Mouse (Mus musculus): ENCODE measurements at regions not wholly inside any gene's neighbourhood (a gene's known extent, or its start where the extent isn't known, plus 50 kb on each side); places are given as distances from the start of the nearest gene placed in this dataset.

DNA sequence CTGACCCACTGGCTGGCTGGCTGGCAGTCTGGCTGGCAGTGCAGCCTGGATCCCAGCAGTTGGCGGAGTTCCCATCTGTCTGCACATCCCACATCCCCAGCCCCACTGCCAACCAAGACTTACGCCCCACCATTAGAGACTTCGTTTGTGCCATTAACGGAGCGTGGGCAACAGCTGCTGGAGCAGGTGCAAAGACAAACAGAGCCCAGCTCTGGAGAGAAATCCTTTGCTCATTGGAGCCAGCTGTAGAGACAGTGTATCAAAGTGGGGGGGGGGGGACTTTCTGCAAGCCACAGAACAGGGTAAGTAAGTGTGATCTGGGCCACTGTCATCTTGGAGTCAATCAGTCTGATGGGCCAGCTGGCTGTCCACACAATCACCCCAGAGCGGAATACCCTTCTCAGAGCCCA is 52.3 kb downstream of the Rplp1 start:
- peak; percentile 7 to 50 for DNase-seq (ENCODE audit: low spot score in 2 of 2)

DNA sequence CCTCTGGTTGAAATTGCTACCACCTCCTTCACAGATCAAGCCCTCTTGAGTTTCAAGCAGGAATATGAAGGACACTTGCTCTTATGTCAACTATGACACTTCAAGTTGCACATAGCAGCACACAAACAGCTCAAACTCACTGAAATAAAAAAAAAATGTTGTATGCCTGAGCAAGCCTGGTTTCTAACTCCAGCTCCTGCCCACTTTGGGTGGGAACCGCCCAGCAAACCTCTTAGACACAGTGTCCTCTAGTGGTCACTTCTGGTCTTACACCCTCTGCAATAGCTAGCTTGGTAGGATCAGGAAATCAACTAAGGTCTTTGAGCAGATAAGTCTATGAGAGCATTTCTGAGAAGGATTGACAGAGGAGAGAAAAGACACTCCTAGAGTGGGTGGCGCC is 54.2 kb downstream of the Rplp1 start:
- DNase-seq (ENCODE audit: low spot score in 2 of 2), result peak; percentile 50 to 72

DNA sequence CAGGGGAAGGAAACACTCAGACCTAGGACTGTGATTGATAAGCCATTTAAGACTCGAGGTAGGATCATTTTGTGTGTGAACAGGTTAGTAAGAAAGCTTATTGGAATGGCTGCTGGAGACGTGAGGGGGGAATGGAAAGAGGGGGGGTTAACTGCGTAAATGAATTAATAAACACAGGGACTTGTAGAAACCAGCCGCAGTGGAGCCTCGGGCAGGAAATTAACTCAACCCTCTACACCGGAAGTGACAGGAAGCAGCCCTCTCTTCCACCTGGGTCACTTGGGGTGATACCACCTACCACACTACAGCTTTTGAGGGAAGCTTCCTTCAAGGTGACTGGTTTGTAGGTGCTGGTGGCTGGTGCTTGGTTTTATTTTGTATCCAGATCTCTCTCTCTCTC is 54.9 kb downstream of the Rplp1 start:
- DNase-seq (ENCODE audit: low spot score in 2 of 2), result no peak

DNA sequence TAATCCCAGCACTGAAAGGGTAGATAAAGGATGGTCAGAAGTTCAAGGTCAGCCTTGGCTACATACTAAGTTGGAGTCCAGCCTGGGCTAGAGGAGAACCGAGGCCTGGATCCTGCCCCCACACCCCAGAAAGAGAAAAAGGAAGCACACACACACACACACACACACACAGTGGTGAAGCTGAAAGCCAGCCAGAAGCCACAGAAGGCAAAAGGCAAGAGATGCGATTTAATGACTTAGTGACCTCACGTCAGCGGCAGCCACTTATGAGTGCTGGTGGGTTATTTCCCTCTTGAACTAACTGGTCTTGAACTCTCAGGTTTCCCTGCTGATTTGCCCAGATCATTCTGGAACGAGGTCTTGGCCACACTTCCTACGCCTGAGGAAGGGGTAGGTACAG is 56.5 kb downstream of the Rplp1 start:
- no peak for DNase-seq (ENCODE audit: low spot score in 2 of 2)

DNA sequence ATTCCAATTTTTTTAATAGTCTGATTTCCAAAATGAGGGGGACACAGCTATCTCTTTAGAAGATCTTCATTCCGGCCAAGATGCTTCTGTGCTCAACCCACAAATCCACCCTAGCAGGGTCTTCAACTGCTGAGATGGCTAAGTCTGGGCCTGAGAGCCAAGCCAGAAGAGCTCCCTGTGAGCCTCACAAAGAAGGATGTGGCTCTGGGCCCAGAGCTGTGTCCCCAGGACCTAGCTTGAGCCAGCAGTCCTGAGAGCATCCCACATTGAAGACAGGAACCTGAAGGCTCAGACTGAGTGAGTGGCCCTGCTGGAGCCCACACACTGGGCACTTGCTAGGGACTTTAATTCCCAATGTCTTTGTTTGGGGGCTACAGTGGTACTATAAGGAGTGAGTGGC is 57.7 kb downstream of the Rplp1 start:
- no peak for DNase-seq (ENCODE audit: low spot score in 2 of 2)

DNA sequence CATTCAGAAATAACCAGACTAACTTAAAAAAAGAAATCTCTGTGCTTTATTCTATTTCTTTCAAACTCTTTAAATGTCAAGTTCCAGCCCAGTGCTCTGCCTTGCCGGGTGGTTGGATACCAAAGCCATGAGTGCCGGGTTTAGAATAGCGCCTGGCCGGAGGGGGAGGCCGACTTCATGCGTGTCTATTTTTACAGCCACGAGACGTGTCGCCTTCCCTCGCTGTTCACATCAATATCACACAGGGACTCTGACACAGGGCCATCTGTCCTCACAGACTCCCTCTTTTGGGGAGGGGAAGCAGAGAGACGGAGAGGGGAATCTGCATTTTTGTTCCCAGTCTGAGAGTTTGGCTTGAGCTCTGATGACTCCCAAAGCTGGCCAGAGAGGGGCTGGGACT is 58.7 kb downstream of the Rplp1 start:
- no peak for DNase-seq (ENCODE audit: low spot score in 2 of 2)

DNA sequence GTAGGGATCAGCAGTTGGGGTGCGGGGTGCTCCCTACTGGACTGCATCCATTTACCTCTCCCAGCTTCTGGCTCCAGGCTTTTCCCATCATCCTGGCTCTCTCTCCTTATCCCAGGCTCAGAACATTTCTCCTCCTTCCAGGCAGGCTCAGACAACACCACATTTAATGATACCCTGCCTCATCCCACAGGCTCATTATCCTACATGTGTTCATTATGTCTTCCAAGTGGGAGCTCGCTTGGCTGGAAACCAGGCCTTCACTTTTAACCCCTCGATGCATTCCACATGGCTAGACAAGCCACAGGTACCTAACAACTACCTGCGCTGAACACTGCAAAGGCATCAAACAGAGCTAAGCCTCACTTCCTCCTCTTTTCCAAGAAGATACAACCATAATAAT is 60.5 kb downstream of the Rplp1 start:
- DNase-seq (ENCODE audit: low spot score in 2 of 2), result no peak

DNA sequence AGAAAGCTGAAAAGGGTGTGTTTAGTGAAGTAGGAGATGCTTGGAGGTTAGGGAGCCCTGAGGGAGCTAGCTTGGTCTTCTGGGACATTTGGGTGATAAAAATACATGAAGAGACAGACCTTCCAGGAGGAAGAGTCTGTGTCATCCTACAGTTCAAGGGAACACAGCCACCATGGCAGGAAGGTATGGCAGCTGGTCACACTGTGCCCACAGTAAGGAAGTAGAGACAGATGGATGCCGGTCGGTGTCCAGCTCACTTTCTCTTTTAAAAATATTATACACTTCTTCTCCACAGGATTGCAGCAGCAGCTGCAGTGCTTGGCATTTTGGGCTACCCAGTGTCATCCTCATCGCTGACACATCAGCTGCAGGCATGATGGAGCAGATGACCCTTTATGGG is 63.0 kb downstream of the Rplp1 start:
- no peak for DNase-seq (ENCODE audit: low spot score in 2 of 2)

DNA sequence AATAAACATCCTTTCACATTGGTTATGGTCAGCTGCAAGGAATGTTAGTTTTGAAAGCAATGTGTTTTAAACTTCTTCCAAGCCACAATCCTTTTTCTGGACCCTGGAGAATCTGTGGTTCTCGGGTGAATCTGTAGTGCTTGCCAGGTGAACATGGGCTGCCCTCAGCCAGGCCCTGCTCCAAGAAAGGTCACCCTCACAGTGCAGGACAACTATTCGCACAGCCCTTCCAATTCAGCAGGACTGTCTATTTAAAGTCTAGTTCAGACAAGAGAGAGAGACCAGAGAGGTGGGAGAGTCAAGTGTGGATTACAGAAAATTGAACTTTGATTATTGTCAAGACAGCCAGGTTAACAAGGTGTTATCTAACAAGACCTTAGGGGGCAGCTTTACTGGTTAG is 65.9 kb downstream of the Rplp1 start:
- no peak for DNase-seq (ENCODE audit: low spot score in 2 of 2)

DNA sequence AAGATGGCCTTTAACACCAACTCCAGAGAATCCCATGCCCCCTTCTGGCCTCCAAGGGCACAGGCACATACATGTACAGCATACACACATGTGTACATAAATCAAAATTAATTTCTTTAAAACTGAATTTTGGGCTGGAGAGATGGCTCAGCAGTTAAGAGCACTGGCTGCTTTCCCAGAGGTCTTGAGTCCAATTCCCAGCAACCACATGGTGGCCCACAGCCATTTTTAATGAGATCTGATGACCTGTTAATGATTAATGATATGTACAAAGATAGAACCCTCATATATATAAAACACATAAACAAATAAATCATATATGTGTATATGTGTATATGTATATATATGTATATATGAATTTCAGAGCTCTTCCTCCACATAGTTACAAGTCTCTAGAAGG is 66.8 kb downstream of the Rplp1 start:
- no peak for DNase-seq (ENCODE audit: low spot score in 2 of 2)

DNA sequence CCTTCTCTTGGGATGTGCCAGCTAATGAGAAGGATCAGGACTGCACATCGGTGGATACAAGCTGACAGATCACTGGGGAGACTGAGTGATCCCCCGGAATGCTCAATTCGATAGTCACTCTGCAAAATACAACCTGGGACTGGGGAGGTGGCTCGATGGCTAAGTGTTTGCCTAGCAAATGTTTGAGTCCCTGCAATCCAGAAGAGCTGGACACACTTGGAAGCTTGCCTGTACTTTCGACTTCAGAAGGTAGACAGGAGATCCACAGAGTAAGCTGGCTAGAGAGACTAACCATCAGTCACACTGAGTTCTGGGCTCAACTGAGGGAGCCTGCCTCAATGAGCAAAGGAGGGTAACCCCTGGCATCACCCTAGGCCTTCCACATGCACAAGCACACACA is 69.7 kb downstream of the Rplp1 start:
- no peak for DNase-seq (ENCODE audit: low spot score in 2 of 2)

DNA sequence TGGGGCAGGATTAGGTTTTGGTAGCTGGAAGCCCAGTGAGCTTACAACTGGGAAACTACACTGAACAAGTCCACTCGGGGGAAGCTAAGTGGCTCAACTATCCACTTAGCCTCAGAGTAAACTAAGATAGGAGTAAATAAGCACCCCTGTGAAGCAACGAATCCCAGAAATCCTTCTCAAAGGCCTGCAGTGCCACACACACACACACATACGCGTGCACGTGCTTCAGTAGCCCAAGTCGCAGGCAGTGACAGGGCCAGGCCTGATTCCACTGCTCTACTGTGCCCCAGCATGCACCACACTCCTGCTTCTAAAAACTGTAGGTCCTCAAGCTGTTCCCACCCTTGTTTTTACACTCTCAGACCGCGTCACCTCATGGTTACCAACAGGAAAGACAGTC is 70.2 kb downstream of the Rplp1 start:
- no peak for DNase-seq (ENCODE audit: low spot score in 2 of 2)

DNA sequence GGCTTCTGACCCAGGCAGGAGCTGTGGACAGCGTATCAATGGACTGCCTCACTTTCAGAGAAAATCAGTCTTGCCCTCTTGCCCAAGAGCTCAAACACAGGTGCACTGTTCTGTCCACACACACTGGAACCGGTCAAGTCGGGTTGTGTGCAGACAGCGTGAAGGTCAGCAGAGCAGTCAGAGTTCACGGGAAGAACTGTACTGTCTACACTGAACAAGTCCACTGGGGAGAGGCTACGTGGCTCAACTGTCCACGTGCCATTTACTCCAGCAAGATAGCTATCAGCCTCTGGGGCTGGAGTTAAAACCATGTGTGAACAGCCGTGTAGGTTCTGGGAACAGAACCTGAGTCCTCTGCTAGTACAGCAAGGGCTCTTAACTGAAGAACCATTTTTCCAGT is 70.8 kb downstream of the Rplp1 start:
- no peak for DNase-seq (ENCODE audit: low spot score in 2 of 2)

DNA sequence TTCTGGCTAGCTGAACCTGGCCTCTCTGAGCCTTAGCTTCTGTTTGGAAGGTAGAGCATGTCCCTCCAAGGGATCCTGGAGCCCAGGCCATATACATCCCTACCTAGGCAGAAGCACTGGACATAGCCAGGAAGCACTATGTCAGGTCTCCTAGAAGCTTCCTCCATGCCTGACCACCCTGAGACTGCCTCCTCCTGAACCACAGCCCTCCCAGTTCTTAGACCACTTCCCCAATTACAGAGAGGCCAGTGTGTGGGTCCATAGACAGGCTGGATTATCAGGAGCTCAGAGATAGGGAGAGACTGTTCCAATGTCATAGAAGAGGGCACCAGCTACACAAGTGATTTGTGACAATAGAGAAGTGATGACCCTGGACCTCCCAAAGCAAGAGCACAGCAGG is 72.0 kb downstream of the Rplp1 start:
- DNase-seq (ENCODE audit: low spot score in 2 of 2), result no peak

DNA sequence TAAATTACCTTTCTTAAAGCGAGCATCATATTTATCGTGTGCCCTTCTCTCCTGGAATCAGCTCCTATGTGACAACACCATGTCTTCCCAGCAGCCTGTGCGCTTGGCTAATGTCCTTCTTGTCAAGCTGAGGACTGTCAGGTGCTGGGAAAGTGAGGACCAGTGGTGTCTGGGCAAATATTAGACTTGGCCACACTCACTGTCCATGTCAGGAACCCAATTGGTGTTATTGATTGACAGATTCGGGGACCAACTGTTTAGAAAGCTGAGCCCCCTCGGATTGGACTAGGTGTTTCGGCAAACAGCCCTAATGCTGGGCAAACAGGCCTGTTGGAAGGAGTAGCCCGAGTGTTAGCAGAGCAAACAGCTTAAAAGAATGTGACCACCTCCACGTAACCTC is 73.1 kb downstream of the Rplp1 start:
- no peak for DNase-seq (ENCODE audit: low spot score in 2 of 2)

DNA sequence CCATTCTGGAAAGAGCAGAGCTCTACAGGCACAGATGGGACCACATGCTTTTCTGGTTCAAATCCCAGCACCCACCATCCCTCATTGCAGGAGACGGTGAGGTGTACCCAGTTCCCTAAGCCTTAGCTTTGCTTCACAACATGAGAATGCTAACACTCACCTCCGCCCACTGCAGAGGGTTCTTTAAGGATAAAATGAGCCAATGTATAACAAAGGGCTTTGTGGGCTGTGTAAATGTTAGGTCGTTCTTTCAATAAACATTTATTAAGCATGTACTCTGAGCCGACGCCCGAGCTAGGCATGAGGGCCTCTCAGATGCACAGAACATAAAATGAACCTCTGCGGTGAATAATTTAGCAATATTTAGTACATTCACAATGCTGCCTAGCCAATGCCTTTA is 74.0 kb downstream of the Rplp1 start:
- DNase-seq (ENCODE audit: low spot score in 2 of 2), result no peak

DNA sequence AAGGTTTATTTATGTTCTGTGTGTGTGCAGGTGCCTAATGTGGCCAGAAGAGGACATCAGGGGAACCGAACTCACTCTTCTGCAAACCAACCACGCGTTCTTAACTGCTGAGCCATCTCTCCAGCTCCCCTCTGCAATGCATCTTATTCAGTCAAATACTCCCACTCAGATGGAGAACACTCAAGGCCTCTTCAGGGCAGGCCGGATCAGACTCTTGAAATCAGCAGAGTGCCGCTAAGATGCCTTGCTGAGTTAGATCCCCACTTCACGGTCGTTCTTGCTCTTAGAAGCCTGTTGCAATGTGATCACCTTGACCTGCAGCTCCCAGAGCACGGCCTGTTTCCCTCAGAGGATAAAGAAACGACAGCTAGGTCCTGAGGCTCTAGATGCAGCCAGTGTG is 81.1 kb downstream of the Rplp1 start:
- DNase-seq (ENCODE audit: low spot score in 2 of 2), result no peak

DNA sequence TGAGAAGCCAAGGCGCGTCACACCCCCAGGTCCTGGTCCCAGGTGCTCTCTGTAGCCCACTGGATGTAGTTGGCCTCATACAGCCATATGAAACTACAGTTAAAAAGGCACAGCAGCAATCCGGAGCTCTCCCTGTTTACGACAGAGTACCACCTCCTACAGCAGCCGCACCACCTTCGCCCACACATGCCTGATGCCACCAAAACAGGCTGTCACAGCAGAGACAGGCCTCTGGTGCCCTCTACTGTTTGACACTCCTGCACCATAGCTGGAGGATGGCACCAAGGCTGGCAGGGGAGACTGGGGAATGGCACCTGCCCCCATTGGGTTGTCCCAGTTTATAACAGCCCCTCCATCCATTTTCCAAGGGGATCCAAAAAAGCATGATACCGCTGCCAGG is 84.1 kb downstream of the Rplp1 start:
- peak; percentile 91 to 92 for DNase-seq (ENCODE audit: low spot score in 2 of 2)

DNA sequence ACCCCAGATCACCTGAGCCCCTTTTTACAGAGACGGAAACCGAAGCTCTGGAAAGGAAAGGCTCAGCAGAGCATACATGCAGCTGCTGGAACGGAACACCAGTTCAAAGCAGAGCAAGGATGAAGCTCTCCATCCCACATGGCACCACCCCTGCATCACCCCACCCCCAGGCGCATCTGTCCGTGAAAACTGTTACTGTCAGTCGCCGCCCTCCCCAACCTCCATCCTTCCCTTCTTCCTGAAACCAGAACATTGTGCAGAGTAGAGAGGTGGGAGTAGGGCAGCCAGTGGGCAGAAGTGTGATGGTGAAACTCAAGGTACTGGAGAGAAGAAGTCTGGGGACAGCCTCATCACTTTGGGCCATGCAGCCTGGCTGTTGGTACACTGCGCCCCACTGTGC is 84.6 kb downstream of the Rplp1 start:
- peak; percentile 68 to 75 for DNase-seq (ENCODE audit: low spot score in 2 of 2)

DNA sequence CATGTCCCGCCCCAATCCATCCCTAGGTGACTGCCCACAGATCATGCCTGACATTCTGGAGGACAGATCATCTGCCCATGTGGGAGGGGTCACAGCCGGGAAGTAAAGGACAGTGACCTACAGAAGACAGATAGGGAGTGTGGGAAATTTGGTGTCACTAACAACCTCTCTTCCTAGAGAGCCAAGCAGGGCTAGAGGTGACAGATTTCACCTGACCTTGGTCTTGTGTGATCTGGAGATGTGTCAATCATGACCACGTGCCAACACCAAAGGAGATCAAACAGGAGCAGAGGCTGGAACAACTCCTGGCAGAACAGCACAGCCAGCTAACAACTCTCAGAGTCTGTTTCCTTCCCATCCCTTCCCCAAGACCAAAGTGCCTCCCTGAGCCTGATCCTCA is 85.0 kb downstream of the Rplp1 start:
- no peak for DNase-seq (ENCODE audit: low spot score in 2 of 2)

DNA sequence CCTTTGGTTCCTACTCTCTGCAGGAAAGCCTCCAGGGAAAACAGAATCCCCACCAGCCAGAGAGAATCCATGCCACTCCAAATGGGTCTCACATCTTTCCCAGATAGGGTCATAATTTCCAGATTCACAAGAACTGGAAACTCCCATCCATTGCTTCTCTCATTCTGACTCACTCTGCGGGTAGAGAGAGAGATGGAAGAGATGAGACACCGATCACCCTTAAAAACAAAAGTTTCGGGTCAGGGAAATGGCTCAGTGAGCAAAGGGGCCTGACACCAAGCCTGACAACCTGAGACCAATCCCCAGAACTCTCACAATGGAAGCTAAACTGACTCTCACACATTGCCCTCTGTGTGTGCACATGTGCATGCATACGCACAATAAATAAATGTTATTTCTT is 86.6 kb downstream of the Rplp1 start:
- no peak for DNase-seq (ENCODE audit: low spot score in 2 of 2)

DNA sequence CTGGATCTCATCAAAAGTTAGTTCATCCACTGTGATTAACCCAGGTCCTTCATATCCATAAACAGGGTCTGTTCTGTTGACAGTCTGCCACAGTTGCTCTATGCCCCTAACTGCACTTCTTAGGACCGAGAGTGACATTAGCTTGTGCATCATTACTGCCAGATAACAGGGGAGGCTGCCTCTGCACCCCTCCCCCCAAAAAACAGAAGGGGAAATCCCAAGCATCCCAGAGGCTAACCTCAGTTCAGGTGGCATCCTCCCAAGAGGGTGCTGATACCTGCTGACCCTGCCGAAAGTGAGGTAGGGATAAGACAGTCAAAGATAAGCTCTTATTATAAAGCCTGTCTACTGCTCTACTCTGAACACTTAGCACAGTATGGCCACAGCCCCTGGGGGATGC is 87.3 kb downstream of the Rplp1 start:
- no peak for DNase-seq (ENCODE audit: low spot score in 2 of 2)

DNA sequence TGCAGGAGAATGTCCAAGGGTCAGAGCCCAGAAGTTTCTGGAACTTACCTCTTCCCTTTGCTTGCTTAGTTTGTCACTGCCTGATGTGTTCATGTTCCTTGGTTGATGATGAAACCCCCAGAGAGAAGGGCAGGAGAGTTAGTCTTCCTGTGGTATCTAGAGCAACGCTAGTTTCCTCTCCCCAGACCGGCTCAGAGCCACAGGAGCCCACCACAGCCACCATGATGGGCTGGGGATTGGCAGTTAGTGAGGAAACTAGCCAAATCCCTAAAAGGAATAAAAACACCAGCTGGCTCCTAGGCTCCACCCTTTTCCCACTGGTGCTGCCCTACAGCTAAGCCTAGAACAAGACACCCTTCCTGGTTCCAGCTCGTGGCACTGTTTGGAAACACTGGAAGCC is 87.9 kb downstream of the Rplp1 start:
- DNase-seq (ENCODE audit: low spot score in 2 of 2), result no peak

DNA sequence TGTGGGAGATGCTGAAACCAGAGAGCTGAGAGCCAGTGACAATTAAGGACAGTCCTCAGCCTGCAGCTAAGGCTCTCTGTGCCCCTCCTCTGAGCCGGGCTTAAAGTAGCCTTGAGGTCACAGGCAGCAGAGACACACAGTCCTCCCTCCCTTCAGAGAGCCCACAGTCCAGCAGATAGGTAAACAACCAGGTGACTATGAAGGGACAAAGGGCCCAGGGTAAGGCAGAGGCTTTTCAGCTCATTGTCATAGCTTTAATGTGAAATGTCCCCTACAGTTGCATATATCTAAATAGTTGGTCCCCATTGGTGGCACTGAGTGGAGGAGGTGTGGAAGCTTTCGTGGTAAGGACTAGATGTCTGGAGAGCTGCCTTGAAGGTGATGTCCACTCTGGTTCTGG is 88.5 kb downstream of the Rplp1 start:
- no peak for DNase-seq (ENCODE audit: low spot score in 2 of 2)

DNA sequence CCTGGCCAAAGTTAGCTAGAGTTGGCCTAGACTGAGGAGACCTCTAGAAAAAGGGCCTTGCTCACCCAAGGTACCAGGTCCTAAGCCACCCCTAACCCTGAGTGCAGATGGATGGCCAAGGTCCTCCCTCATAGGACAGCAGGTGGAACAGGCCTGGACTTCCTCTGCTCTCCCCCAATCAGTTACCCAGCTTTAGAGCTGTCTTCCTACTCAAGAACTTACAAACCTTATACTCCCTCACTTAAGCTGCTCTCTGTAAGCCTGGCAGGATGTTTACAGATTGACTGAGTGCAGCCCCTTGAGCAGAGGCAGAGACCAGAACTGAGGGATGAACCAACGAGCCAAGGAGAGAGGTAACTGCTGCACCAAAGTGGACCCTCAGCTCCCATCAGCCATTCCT is 94.5 kb downstream of the Rplp1 start:
- no peak for DNase-seq (ENCODE audit: low spot score in 2 of 2)
